Mouse (Mus musculus) ES-Bruce4 (cell line): ENCODE data around the gene Agap1.

Experiments used
- CTCF ChIP-seq: IDR thresholded peaks from one replicate; pipeline ENCODE4 v1.8.1; 2011; ENCODE audit warnings: low read depth, low read length
- EP300 ChIP-seq: IDR thresholded peaks from 2 replicates; pipeline ENCODE4 v1.6.1; 2011; ENCODE audit warnings: low read depth, low read length; ENCODE audit not compliant: insufficient read depth
- POLR2A ChIP-seq: IDR thresholded peaks from one replicate; pipeline ENCODE4 v1.8.1; 2011; ENCODE audit warnings: low read length; ENCODE audit not compliant: insufficient read depth

- no peak for TF ChIP-seq CTCF
- TF ChIP-seq POLR2A = no peak
- no peak for TF ChIP-seq EP300
These were observed 67.4 kb downstream of the Agap1 start for GRCm38 (mm10) chr1:89521935-89522535.
